32 mouse cellular contexts compared by ENCODE assay signal in genomic region chr14:38637070-38637469, GRCm38 (mm10).
"Had no signal": no experiment of that assay in that cellular context is flagged by ENCODE, and none has a peak within 500 bp of the region (broad histone marks: within the 10 kb centered on the region; RNA-seq: fewer than 3 reads in every experiment).

No protein-coding gene starts in this region.

- DNase-seq: left cerebral cortex, postnatal 4 days; liver; liver, embryonic 13.5 days; liver, postnatal 0 days; lung, adult 18-20 months; lung, adult 2 months; lung, embryonic 14.5 days; lung, postnatal 10 days; lung, postnatal 14 days; lung, postnatal 36 days; lung, postnatal 4 days; midbrain, embryonic 14.5 days had no signal

- H3K4me2 ChIP-seq: limb, embryonic 12.5 days; limb, embryonic 13.5 days; limb, embryonic 15.5 days; liver, embryonic 11.5 days; liver, embryonic 12.5 days; liver, embryonic 13.5 days; liver, embryonic 15.5 days; lung, embryonic 14.5 days; lung, embryonic 15.5 days; midbrain, embryonic 11.5 days; midbrain, embryonic 12.5 days; midbrain, embryonic 13.5 days; midbrain, embryonic 15.5 days; neural tube, embryonic 12.5 days had no signal

- ATAC-seq: liver, embryonic 12.5 days; liver, postnatal 0 days; lung, postnatal 0 days; midbrain, embryonic 13.5 days; midbrain, embryonic 15.5 days; midbrain, embryonic 16.5 days had no signal

- H3K4me3 ChIP-seq: limb, embryonic 10.5 days; limb, embryonic 12.5 days; limb, embryonic 13.5 days; limb, embryonic 15.5 days; liver, embryonic 12.5 days; liver, embryonic 13.5 days; liver, embryonic 15.5 days; lung, embryonic 15.5 days; megakaryocyte, embryonic 14.5 days; midbrain, embryonic 10.5 days; midbrain, embryonic 12.5 days; midbrain, embryonic 13.5 days; midbrain, embryonic 15.5 days; myocyte; neural tube, embryonic 12.5 days had no signal

- H3K4me1 ChIP-seq: limb, embryonic 10.5 days; limb, embryonic 12.5 days; limb, embryonic 13.5 days; limb, embryonic 15.5 days; liver, embryonic 12.5 days; liver, embryonic 13.5 days; liver, embryonic 15.5 days; lung, embryonic 15.5 days; megakaryocyte, embryonic 14.5 days; midbrain, embryonic 10.5 days; midbrain, embryonic 12.5 days; midbrain, embryonic 13.5 days; midbrain, embryonic 15.5 days; neural tube, embryonic 12.5 days had no signal

- H3K36me3 ChIP-seq: limb, embryonic 10.5 days; limb, embryonic 12.5 days; limb, embryonic 13.5 days; limb, embryonic 15.5 days; liver, embryonic 12.5 days; liver, embryonic 13.5 days; liver, embryonic 15.5 days; lung, embryonic 15.5 days; midbrain, embryonic 10.5 days; midbrain, embryonic 12.5 days; midbrain, embryonic 13.5 days; midbrain, embryonic 15.5 days; neural tube, embryonic 12.5 days had no signal

- H3K9ac ChIP-seq: limb, embryonic 12.5 days; limb, embryonic 13.5 days; limb, embryonic 15.5 days; liver, embryonic 12.5 days; liver, embryonic 13.5 days; liver, embryonic 14.5 days; liver, embryonic 15.5 days; liver, postnatal 0 days; lung, embryonic 14.5 days; lung, embryonic 15.5 days; midbrain, embryonic 12.5 days; midbrain, embryonic 13.5 days; midbrain, embryonic 15.5 days; neural tube, embryonic 12.5 days had no signal

- H3K9me3 ChIP-seq: limb, embryonic 10.5 days; limb, embryonic 12.5 days; limb, embryonic 13.5 days; limb, embryonic 15.5 days; liver, embryonic 12.5 days; liver, embryonic 13.5 days; liver, embryonic 15.5 days; lung, embryonic 15.5 days; midbrain, embryonic 10.5 days; midbrain, embryonic 12.5 days; midbrain, embryonic 13.5 days; midbrain, embryonic 15.5 days; neural tube, embryonic 12.5 days had no signal

- H3K27ac ChIP-seq: limb, embryonic 10.5 days; limb, embryonic 12.5 days; limb, embryonic 13.5 days; limb, embryonic 15.5 days; liver, embryonic 12.5 days; liver, embryonic 13.5 days; liver, embryonic 14.5 days; liver, embryonic 15.5 days; lung, embryonic 15.5 days; macrophage; midbrain, embryonic 10.5 days; midbrain, embryonic 12.5 days; midbrain, embryonic 13.5 days; midbrain, embryonic 15.5 days; neural tube, embryonic 12.5 days had no signal

- H3K27me3 ChIP-seq: limb, embryonic 12.5 days; limb, embryonic 13.5 days; limb, embryonic 15.5 days; liver, embryonic 12.5 days; liver, embryonic 13.5 days; liver, embryonic 15.5 days; lung, embryonic 15.5 days; megakaryocyte, embryonic 14.5 days; midbrain, embryonic 12.5 days; midbrain, embryonic 13.5 days; midbrain, embryonic 15.5 days; neural tube, embryonic 12.5 days had no signal
